Mouse (Mus musculus) hindbrain, embryonic 16.5 days (tissue): ENCODE results near the gene Klhl8. TPM values are rescaled to one million over a fixed set of nuclear protein-coding genes. Genes with fewer than 3 reads are reported as not detected.

Source experiments
- ATAC-seq: fragments of 200-750 bp; cut with Nextera tagmentation; 2 replicates; pipeline ENCODE4 v1.8.0; 2017; ENCODE audit warnings: moderate TSS enrichment, moderate library complexity
- H3K27ac ChIP-seq: fragments of 300-500 bp; sonication (generic); 2 replicates; pipeline ENCODE4 v1.5.1; 2014; ENCODE audit warnings: low read depth, mild to moderate bottlenecking, control low read depth, low read length, moderate library complexity
- H3K27me3 ChIP-seq: fragments of 300-500 bp; sonication (generic); replicated peaks from 2 replicates; pipeline ENCODE4 v1.6.1; 2014; ENCODE audit warnings: low read length; ENCODE audit not compliant: control insufficient read depth, insufficient read depth
- H3K36me3 ChIP-seq: fragments of 300-500 bp; sonication (generic); 2 replicates; pipeline ENCODE4 v1.6.1; 2014; ENCODE audit warnings: mild to moderate bottlenecking, low read length, moderate library complexity, mixed read lengths; ENCODE audit not compliant: control insufficient read depth, insufficient read depth
- H3K4me1 ChIP-seq: fragments of 300-500 bp; sonication (generic); 2 replicates; pipeline ENCODE4 v1.6.1; 2014; ENCODE audit warnings: low read depth, low read length; ENCODE audit not compliant: control insufficient read depth, insufficient read depth
- H3K4me2 ChIP-seq: fragments of 300-500 bp; sonication (generic); 2 replicates; pipeline ENCODE4 v1.6.1; 2014; ENCODE audit warnings: mild to moderate bottlenecking, low read length, control low read depth, moderate library complexity
- H3K4me3 ChIP-seq: fragments of 300-500 bp; sonication (generic); 2 replicates; pipeline ENCODE4 v1.5.1; 2014; ENCODE audit warnings: mild to moderate bottlenecking, low read length, control low read depth, moderate library complexity
- H3K9ac ChIP-seq: fragments of 300-500 bp; sonication (generic); 2 replicates; pipeline ENCODE4 v1.6.1; 2014; ENCODE audit warnings: low read depth, mild to moderate bottlenecking, control low read depth, low read length, moderate library complexity
- H3K9me3 ChIP-seq: fragments of 300-500 bp; sonication (generic); 2 replicates; pipeline ENCODE4 v1.6.1; 2014; ENCODE audit warnings: mild to moderate bottlenecking, low read length, moderate library complexity; ENCODE audit not compliant: control insufficient read depth
- WGBS: fragments of 180-500 bp; shearing (Covaris S2); extraction: QIAGEN DNeasy Blood & Tissue Kit; methylation state at CpG from one replicate; pipeline ENCODE4 v1.1.7; 2014; 5-methylcytosine and 5-hydroxymethylcytosine counted together
- polyA plus RNA-seq: library from polyadenylated mRNA; unstranded; fragments of >200 nt; fragmentation: Nextera tagmentation; extraction: Ambion mirVana; gene quantifications from 2 replicates; pipeline ENCODE4 v1.2.1, GENCODE M21; 2015

Klhl8 gene
- polyA plus RNA-seq, 1 experiment from 2014 or later: 40.7 TPM

GRCm38 (mm10) chr5:103822949-103823348, 88.1 kb downstream of the Klhl8 start:
- no peaks in the 10 kb centered on the region for H3K36me3 ChIP-seq
- H3K27ac ChIP-seq: no peak overlapping the region
- H3K4me2 ChIP-seq: no peak overlapping the region
- H3K4me3 ChIP-seq: no peak overlapping the region
- no peaks in the 10 kb centered on the region for H3K4me1 ChIP-seq
- WGBS: 94% methylated on average over 5 of the region's 5 CpGs
- no peak for ATAC-seq
- no peak overlapping the region for H3K9ac ChIP-seq
- no peaks in the 10 kb centered on the region for H3K27me3 ChIP-seq
- no peaks in the 10 kb centered on the region for H3K9me3 ChIP-seq

- no peak overlapping the region for H3K9ac ChIP-seq
- WGBS: 79% methylated on average over 13 of the region's 13 CpGs
- H3K4me1 ChIP-seq: no peaks in the 10 kb centered on the region
- ATAC-seq: no peak
- no peak overlapping the region for H3K27ac ChIP-seq
- no peaks in the 10 kb centered on the region for H3K9me3 ChIP-seq
- no peaks in the 10 kb centered on the region for H3K36me3 ChIP-seq
- H3K4me2 ChIP-seq: no peak overlapping the region
- H3K4me3 ChIP-seq: no peak overlapping the region
- no peaks in the 10 kb centered on the region for H3K27me3 ChIP-seq
Observed at GRCm38 (mm10) chr5:103821500-103822298, 89.4 kb downstream of the Klhl8 start.

- ATAC-seq: no peak
- no peak overlapping the region for H3K4me3 ChIP-seq
- 89% methylated on average over 9 of the region's 9 CpGs for WGBS
- H3K9me3 ChIP-seq: no peaks in the 10 kb centered on the region
- H3K36me3 ChIP-seq: no peaks in the 10 kb centered on the region
- H3K4me1 ChIP-seq: no peaks in the 10 kb centered on the region
- H3K9ac ChIP-seq: no peak overlapping the region
- no peaks in the 10 kb centered on the region for H3K27me3 ChIP-seq
- no peak overlapping the region for H3K27ac ChIP-seq
- H3K4me2 ChIP-seq: no peak overlapping the region
Observed at GRCm38 (mm10) chr5:103821062-103821461, 90.0 kb downstream of the Klhl8 start.

DNA sequence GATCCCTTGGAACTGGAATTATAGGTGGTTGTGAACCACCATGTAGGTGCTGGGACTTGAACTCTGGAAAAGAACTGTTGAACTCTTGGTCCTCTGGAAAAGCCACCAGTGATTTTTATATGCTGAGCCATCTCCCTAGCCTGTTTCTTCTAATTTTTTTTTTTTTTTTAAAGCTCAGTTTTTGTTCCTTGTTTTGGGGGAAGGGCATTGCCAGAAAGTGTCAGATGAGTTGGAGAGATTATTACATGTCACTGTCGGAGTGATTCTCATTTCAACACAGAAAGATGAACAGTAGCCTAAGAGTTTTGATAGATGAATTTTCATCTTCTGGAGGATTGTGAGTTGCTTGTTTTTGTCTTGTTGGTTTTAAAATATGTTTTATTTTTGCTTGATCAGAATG, 91.4 kb downstream of the Klhl8 start:
- no peak overlapping the region for H3K27ac ChIP-seq
- H3K9me3 ChIP-seq: no peaks in the 10 kb centered on the region
- no peak overlapping the region for H3K9ac ChIP-seq
- H3K4me2 ChIP-seq: no peak overlapping the region
- ATAC-seq: no peak
- H3K4me1 ChIP-seq: no peaks in the 10 kb centered on the region
- no peaks in the 10 kb centered on the region for H3K27me3 ChIP-seq
- no peak overlapping the region for H3K4me3 ChIP-seq
- no peaks in the 10 kb centered on the region for H3K36me3 ChIP-seq
- WGBS: 92% methylated on average over 1 of the region's 1 CpGs

GRCm38 (mm10) chr5:103818602-103819001, 92.5 kb downstream of the Klhl8 start:
- H3K4me1 ChIP-seq: no peaks in the 10 kb centered on the region
- no peak overlapping the region for H3K9ac ChIP-seq
- WGBS: 84% methylated on average over 9 of the region's 9 CpGs
- no peak overlapping the region for H3K27ac ChIP-seq
- no peaks in the 10 kb centered on the region for H3K9me3 ChIP-seq
- no peak overlapping the region for H3K4me3 ChIP-seq
- no peaks in the 10 kb centered on the region for H3K36me3 ChIP-seq
- no peak overlapping the region for H3K4me2 ChIP-seq
- no peaks in the 10 kb centered on the region for H3K27me3 ChIP-seq
- ATAC-seq: no peak

DNA sequence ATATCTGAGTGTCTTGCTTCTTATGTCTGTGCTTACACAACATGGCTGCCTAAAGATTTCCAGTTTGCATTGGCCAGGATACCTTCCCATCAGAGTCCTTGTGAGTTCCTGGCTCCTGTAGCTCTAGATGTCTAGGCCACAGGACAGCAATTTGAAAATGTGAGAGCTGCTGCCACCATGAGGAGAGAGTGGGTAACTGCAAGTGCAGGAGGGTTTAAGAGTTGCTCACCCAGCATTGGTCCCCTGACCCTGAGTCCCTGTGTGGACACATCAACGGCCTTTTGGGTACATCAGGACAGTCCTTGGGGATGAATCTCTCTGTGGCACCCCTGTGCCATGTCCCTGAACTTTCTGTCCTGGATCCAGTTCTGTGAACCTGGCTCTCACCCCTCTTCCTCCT, 93.3 kb downstream of the Klhl8 start:
- WGBS: 43% methylated on average over 1 of the region's 1 CpGs
- Histone ChIP-seq H3K36me3 (no peaks in the 10 kb centered on the region), H3K9me3 (no peaks in the 10 kb centered on the region), H3K27me3 (no peaks in the 10 kb centered on the region), H3K4me2 (no peak overlapping the region), H3K9ac (no peak overlapping the region), H3K4me1 (no peaks in the 10 kb centered on the region), H3K4me3 (no peak overlapping the region), H3K27ac (no peak overlapping the region)
- peak; percentile 46 for ATAC-seq

- Histone ChIP-seq H3K9ac (no peak overlapping the region), H3K27me3 (no peaks in the 10 kb centered on the region), H3K4me1 (no peaks in the 10 kb centered on the region), H3K27ac (no peak overlapping the region), H3K4me2 (no peak overlapping the region), H3K36me3 (no peaks in the 10 kb centered on the region), H3K9me3 (no peaks in the 10 kb centered on the region), H3K4me3 (no peak overlapping the region)
- 96% methylated on average over 3 of the region's 3 CpGs for WGBS
- no peak for ATAC-seq
Observed at GRCm38 (mm10) chr5:103816718-103817117, 94.3 kb downstream of the Klhl8 start.

- 59% methylated on average over 4 of the region's 4 CpGs for WGBS
- H3K9ac ChIP-seq: no peak overlapping the region
- H3K27ac ChIP-seq: no peak overlapping the region
- no peaks in the 10 kb centered on the region for H3K9me3 ChIP-seq
- H3K4me3 ChIP-seq: no peak overlapping the region
- H3K4me1 ChIP-seq: no peaks in the 10 kb centered on the region
- ATAC-seq: no peak
- H3K27me3 ChIP-seq: no peaks in the 10 kb centered on the region
- H3K4me2 ChIP-seq: no peak overlapping the region
- H3K36me3 ChIP-seq: no peaks in the 10 kb centered on the region
Observed at GRCm38 (mm10) chr5:103815249-103815617, 95.8 kb downstream of the Klhl8 start.

DNA sequence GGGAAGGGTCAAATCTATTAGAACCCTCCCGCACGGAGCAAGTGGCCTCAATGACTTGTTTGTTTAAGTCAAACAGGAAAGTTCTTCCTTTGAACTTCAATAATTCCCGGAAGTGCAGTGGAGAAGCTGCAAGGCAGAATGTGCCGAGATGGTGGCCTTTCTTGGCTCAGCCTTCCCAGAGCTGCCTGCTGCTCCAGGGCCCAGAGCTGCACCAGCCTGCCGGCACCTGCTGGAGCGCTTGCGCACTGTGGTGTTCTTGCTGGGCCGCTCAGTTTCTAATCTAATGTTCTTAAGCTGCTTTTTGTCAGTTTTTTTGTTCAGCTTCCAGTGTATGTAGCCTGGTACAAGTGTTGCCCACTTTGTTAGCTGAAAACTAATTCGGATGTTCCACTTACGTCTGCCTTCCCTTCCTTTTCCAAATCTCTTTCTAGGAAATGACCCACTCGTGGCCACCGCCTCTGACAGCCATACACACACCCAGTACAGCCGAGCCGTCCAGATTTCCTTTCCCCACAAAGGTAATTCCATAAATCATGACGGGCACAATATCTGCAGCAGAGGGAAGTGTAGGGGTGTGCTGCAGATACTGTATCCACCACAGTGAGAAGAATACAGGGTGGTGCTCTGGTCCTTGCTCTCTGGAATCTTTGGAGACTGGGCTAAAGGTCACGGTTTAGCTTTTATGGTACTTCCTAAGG, 96.4 kb downstream of the Klhl8 start:
- no peaks in the 10 kb centered on the region for H3K9me3 ChIP-seq
- no peaks in the 10 kb centered on the region for H3K27me3 ChIP-seq
- no peak overlapping the region for H3K27ac ChIP-seq
- H3K36me3 ChIP-seq: no peaks in the 10 kb centered on the region
- no peak overlapping the region for H3K4me3 ChIP-seq
- H3K4me2 ChIP-seq: no peak overlapping the region
- WGBS: 67% methylated on average over 16 of the region's 16 CpGs
- ATAC-seq: peak; percentile 62; the same call in 1 of the 2 replicates
- H3K4me1 ChIP-seq: no peaks in the 10 kb centered on the region
- no peak overlapping the region for H3K9ac ChIP-seq
